Mouse (Mus musculus) midbrain, postnatal 0 days (tissue): ENCODE results near the gene Mapkapk2. TPM values are rescaled to one million over a fixed set of nuclear protein-coding genes. Genes with fewer than 3 reads are reported as not detected.

ENCODE experiments used
- ATAC-seq: fragments of 200-750 bp; cut with Nextera tagmentation; 2 replicates; pipeline ENCODE4 v1.8.0; 2017; ENCODE audit warnings: moderate number of reproducible peaks, mild to moderate bottlenecking, moderate TSS enrichment, moderate library complexity; ENCODE audit not compliant: low FRiP score
- DNase-seq: peaks from one replicate; pipeline ENCODE4 v3.0.0-alpha.2; 2015; ENCODE audit warnings: low spot score
- H3K27ac ChIP-seq: fragments of 300-500 bp; sonication (generic); 2 replicates; pipeline ENCODE4 v1.5.1; 2014; ENCODE audit warnings: low read depth, mild to moderate bottlenecking, low read length, mixed read lengths
- H3K27me3 ChIP-seq: fragments of 300-500 bp; sonication (generic); 2 replicates; pipeline ENCODE4 v1.6.1; 2014; ENCODE audit warnings: low read length, control low read depth, mixed read lengths; ENCODE audit not compliant: insufficient read depth
- H3K36me3 ChIP-seq: fragments of 300-500 bp; sonication (generic); 2 replicates; pipeline ENCODE4 v1.6.1; 2014; ENCODE audit warnings: low read length, control low read depth, mixed read lengths; ENCODE audit not compliant: insufficient read depth
- H3K4me1 ChIP-seq: fragments of 300-500 bp; sonication (generic); 2 replicates; pipeline ENCODE4 v1.6.1; 2014; ENCODE audit warnings: mild to moderate bottlenecking, control low read depth, antibody characterized with exemption, low read length, mixed read lengths; ENCODE audit not compliant: insufficient read depth
- H3K4me2 ChIP-seq: fragments of 300-500 bp; sonication (generic); 2 replicates; pipeline ENCODE4 v1.6.1; 2014; ENCODE audit warnings: low read depth, mild to moderate bottlenecking, low read length, mixed read lengths; ENCODE audit not compliant: poor library complexity, severe bottlenecking
- H3K4me3 ChIP-seq: fragments of 300-500 bp; sonication (generic); 2 replicates; pipeline ENCODE4 v1.5.1; 2014; ENCODE audit warnings: low read depth, mild to moderate bottlenecking, low read length, moderate library complexity
- H3K9ac ChIP-seq: fragments of 300-500 bp; sonication (generic); replicated peaks from 2 replicates; pipeline ENCODE4 v1.6.1; 2014; ENCODE audit warnings: mild to moderate bottlenecking, low read length, moderate library complexity, mixed read lengths; ENCODE audit not compliant: poor library complexity, severe bottlenecking
- H3K9me3 ChIP-seq: fragments of 300-500 bp; sonication (generic); 2 replicates; pipeline ENCODE4 v1.6.1; 2016; ENCODE audit warnings: low read length, control low read depth
- CTCF ChIP-seq: IDR thresholded peaks from 2 replicates; pipeline ENCODE4 v1.5.1; 2016; ENCODE audit warnings: antibody characterized with exemption, mild to moderate bottlenecking
- WGBS: fragments of 180-500 bp; shearing (Covaris S2); extraction: QIAGEN DNeasy Blood & Tissue Kit; methylation state at CpG from one replicate; pipeline ENCODE4 v1.1.7; 2014; 5-methylcytosine and 5-hydroxymethylcytosine counted together
- polyA plus RNA-seq: library from polyadenylated mRNA; unstranded; fragments of >200 nt; fragmentation: Nextera tagmentation; extraction: Ambion mirVana; gene quantifications from 2 replicates; pipeline ENCODE4 v1.2.1, GENCODE M21; 2015
- total RNA-seq: library from RNA; depleted of rRNA; stranded (reverse); fragments of >200 nt; gene quantifications from 2 replicates; pipeline ENCODE4 v1.2.3, GENCODE M21; 2014

The Mapkapk2 gene
- total and polyA plus RNA-seq, 2 experiments from 2014 or later = 13.8 to 48.1 TPM

GRCm38 (mm10) chr1:131053656-131054055 is 44.0 kb downstream of the Mapkapk2 start:
- H3K27ac ChIP-seq = no peak overlapping the region
- H3K27me3 ChIP-seq = no peaks in the 10 kb centered on the region
- TF ChIP-seq CTCF = no peak
- no peak overlapping the region for H3K4me3 ChIP-seq
- H3K36me3 ChIP-seq = peaks cover 44% of the 10 kb centered on the region
- H3K4me1 ChIP-seq = no peaks in the 10 kb centered on the region; the same call in 1 of the 2 replicates
- H3K9ac ChIP-seq = no peak overlapping the region
- no peak overlapping the region for H3K4me2 ChIP-seq
- ATAC-seq (no peak), DNase-seq (no peak)
- H3K9me3 ChIP-seq = no peaks in the 10 kb centered on the region
- WGBS = 53% methylated on average over 4 of the region's 4 CpGs

- no peak overlapping the region; the same call in 1 of the 2 replicates for H3K9ac ChIP-seq
- H3K36me3 ChIP-seq = peaks cover 44% of the 10 kb centered on the region
- peak; percentile 94 for DNase-seq
- no peak overlapping the region for H3K27ac ChIP-seq
- no peaks in the 10 kb centered on the region; the same call in 1 of the 2 replicates for H3K4me1 ChIP-seq
- peak; percentile 77 for ATAC-seq
- WGBS = 4% methylated on average over 8 of the region's 8 CpGs
- TF ChIP-seq CTCF = peak; percentile 95
- H3K4me2 ChIP-seq = no peak overlapping the region
- no peaks in the 10 kb centered on the region for H3K27me3 ChIP-seq
- no peaks in the 10 kb centered on the region for H3K9me3 ChIP-seq
- no peak overlapping the region for H3K4me3 ChIP-seq
These were observed 44.4 kb downstream of the Mapkapk2 start for GRCm38 (mm10) chr1:131053239-131053638.

- Histone ChIP-seq H3K27ac (no peak overlapping the region), H3K9me3 (no peaks in the 10 kb centered on the region), H3K4me3 (no peak overlapping the region), H3K27me3 (no peaks in the 10 kb centered on the region), H3K4me2 (no peak overlapping the region), H3K4me1 (no peaks in the 10 kb centered on the region; the same call in 1 of the 2 replicates), H3K9ac (no peak overlapping the region), H3K36me3 (peaks cover 27% of the 10 kb centered on the region)
- ATAC-seq (no peak), DNase-seq (no peak)
- TF ChIP-seq CTCF = no peak
- WGBS = 49% methylated on average over 7 of the region's 7 CpGs
These were observed 46.6 kb downstream of the Mapkapk2 start for GRCm38 (mm10) chr1:131051073-131051472.

GRCm38 (mm10) chr1:131050617-131051016 is 47.0 kb downstream of the Mapkapk2 start:
- no peak overlapping the region for H3K4me3 ChIP-seq
- TF ChIP-seq CTCF = peak; percentile 17; the same call in 1 of the 2 replicates
- peaks cover 22% of the 10 kb centered on the region for H3K36me3 ChIP-seq
- no peaks in the 10 kb centered on the region; the same call in 1 of the 2 replicates for H3K4me1 ChIP-seq
- H3K4me2 ChIP-seq = no peak overlapping the region
- no peaks in the 10 kb centered on the region for H3K27me3 ChIP-seq
- H3K27ac ChIP-seq = no peak overlapping the region
- 84% methylated on average over 5 of the region's 5 CpGs for WGBS
- ATAC-seq (no peak), DNase-seq (no peak)
- H3K9ac ChIP-seq = no peak overlapping the region
- no peaks in the 10 kb centered on the region for H3K9me3 ChIP-seq

GRCm38 (mm10) chr1:131050011-131050410 is 47.6 kb downstream of the Mapkapk2 start:
- no peak overlapping the region for H3K4me3 ChIP-seq
- no peak for ATAC-seq

GRCm38 (mm10) chr1:131049361-131049806 is 48.2 kb downstream of the Mapkapk2 start:
- WGBS = 81% methylated on average over 5 of the region's 5 CpGs
- Histone ChIP-seq H3K36me3 (peaks cover 10% of the 10 kb centered on the region), H3K9ac (no peak overlapping the region), H3K4me2 (no peak overlapping the region), H3K4me1 (no peaks in the 10 kb centered on the region; the same call in 1 of the 2 replicates), H3K9me3 (no peaks in the 10 kb centered on the region), H3K27ac (no peak overlapping the region), H3K27me3 (no peaks in the 10 kb centered on the region), H3K4me3 (no peak overlapping the region)
- no peak for TF ChIP-seq CTCF
- ATAC-seq (no peak), DNase-seq (no peak)

More at GRCm38 (mm10) chr1:131050011-131050410, 47.6 kb downstream of the Mapkapk2 start:
- 90% methylated on average over 5 of the region's 5 CpGs for WGBS
- no peak for TF ChIP-seq CTCF
- peaks cover 16% of the 10 kb centered on the region for H3K36me3 ChIP-seq
- H3K4me2 ChIP-seq = no peak overlapping the region
- no peaks in the 10 kb centered on the region for H3K27me3 ChIP-seq
- no peaks in the 10 kb centered on the region for H3K9me3 ChIP-seq
- no peak overlapping the region for H3K9ac ChIP-seq
- H3K27ac ChIP-seq = no peak overlapping the region
- no peak for DNase-seq
- H3K4me1 ChIP-seq = no peaks in the 10 kb centered on the region; the same call in 1 of the 2 replicates
